Mouse (Mus musculus): Measurements from ENCODE around the gene Sctr.

The Sctr gene

GRCm38 (mm10) chr1:120111766-120112165 is 105.1 kb downstream of the Sctr start:
- DNase-seq, result no peak

GRCm38 (mm10) chr1:120112251-120113187 is 105.8 kb downstream of the Sctr start:
- DNase-seq, result no peak

Measured in thymus, postnatal 25 days (tissue).